Mouse (Mus musculus) G1E (cell line): Measurements from ENCODE around the gene Col1a1. TPM values are rescaled to one million over a fixed set of nuclear protein-coding genes. Genes with fewer than 3 reads are reported as not detected.
"Not testable (repeated sequence)": the region's sequence is repeated elsewhere in the genome, so short reads cannot be mapped to it uniquely, and the experiment has no call there.

Experiments used
- ATAC-seq: 2 replicates; pipeline ENCODE4 v1.8.0; 2016; ENCODE audit warnings: mild to moderate bottlenecking; ENCODE audit not compliant: insufficient number of reproducible peaks, poor library complexity, low FRiP score, severe bottlenecking; ENCODE audit errors: extremely low read depth
- DNase-seq: peaks from one replicate; pipeline ENCODE4 v3.0.0; 2012; ENCODE audit warnings: low spot score
- H3K27me3 ChIP-seq: 2 replicates; pipeline ENCODE4 v1.6.1; 2012; ENCODE audit warnings: mild to moderate bottlenecking, low read length, inconsistent platforms; ENCODE audit not compliant: insufficient read depth
- H3K36me3 ChIP-seq: replicated peaks from 2 replicates; pipeline ENCODE3; 2012; ENCODE audit warnings: mild to moderate bottlenecking, inconsistent platforms
- H3K4me1 ChIP-seq: 2 replicates; pipeline ENCODE4 v1.6.1; 2012; ENCODE audit warnings: low read depth, low read length, inconsistent platforms, mixed read lengths; ENCODE audit not compliant: insufficient read depth
- H3K4me3 ChIP-seq: 2 replicates; pipeline ENCODE4 v1.5.1; 2012; ENCODE audit warnings: low read depth, mild to moderate bottlenecking, inconsistent platforms, low read length, moderate library complexity, mixed read lengths
- H3K9me3 ChIP-seq: replicated peaks from 2 replicates; pipeline ENCODE4 v1.6.1; 2012; ENCODE audit warnings: inconsistent platforms
- CTCF ChIP-seq: IDR thresholded peaks from 2 replicates; pipeline ENCODE4 v1.5.1; 2012; ENCODE audit warnings: low read depth, low read length, inconsistent platforms, mixed read lengths
- GATA1 ChIP-seq: IDR thresholded peaks from 2 replicates; pipeline ENCODE4 v1.6.1; 2012; ENCODE audit warnings: borderline replicate concordance, low read length, inconsistent platforms, mixed read lengths
- GATA2 ChIP-seq: IDR thresholded peaks from 2 replicates; pipeline ENCODE4 v1.6.1; 2012; ENCODE audit warnings: low read depth, low read length, inconsistent platforms, borderline replicate concordance
- POLR2AphosphoS5 ChIP-seq: IDR thresholded peaks from 2 replicates; pipeline ENCODE4 v1.6.1; 2012; ENCODE audit warnings: low read depth, low read length, inconsistent platforms; ENCODE audit not compliant: insufficient replicate concordance
- TAL1 ChIP-seq: conservative IDR thresholded peaks from 2 replicates; pipeline ENCODE4 v1.6.1; 2012; ENCODE audit warnings: low read depth, low read length, inconsistent platforms, mixed read lengths
- polyA plus RNA-seq: library from polyadenylated mRNA; stranded (reverse); fragments of >175 nt; gene quantifications from 2 replicates; pipeline ENCODE4 v1.2.3, GENCODE M21; 2012
- total RNA-seq, 2 experiments: library from RNA; stranded (forward) in 1 of 2; stranded (reverse) in 1 of 2; fragments of 200-1000 nt in 1 of 2; fragments of >200 nt in 1 of 2; fragmentation: Nextera tagmentation in 1 of 2; gene quantifications; 2 replicates each; pipeline ENCODE4 v1.2.3; 2014 to 2017

Col1a1 gene
- total and polyA plus RNA-seq, 3 experiments = 1.9 TPM; not detected in 2

- H3K27me3 ChIP-seq = peaks cover 57% of the 10 kb centered on the region
- no peak for ATAC-seq
- TF ChIP-seq CTCF (no peak), GATA1 (no peak), GATA2 (no peak), POLR2AphosphoS5 (no peak), TAL1 (no peak)
- H3K4me1 ChIP-seq = peaks cover 14% of the 10 kb centered on the region
- H3K36me3 ChIP-seq = no peaks in the 10 kb centered on the region
- DNase-seq = no peak
- no peaks in the 10 kb centered on the region for H3K9me3 ChIP-seq
- H3K4me3 ChIP-seq = no peak overlapping the region
These were observed 21.7 kb downstream of the Col1a1 start for GRCm38 (mm10) chr11:94957693-94958064.

DNA sequence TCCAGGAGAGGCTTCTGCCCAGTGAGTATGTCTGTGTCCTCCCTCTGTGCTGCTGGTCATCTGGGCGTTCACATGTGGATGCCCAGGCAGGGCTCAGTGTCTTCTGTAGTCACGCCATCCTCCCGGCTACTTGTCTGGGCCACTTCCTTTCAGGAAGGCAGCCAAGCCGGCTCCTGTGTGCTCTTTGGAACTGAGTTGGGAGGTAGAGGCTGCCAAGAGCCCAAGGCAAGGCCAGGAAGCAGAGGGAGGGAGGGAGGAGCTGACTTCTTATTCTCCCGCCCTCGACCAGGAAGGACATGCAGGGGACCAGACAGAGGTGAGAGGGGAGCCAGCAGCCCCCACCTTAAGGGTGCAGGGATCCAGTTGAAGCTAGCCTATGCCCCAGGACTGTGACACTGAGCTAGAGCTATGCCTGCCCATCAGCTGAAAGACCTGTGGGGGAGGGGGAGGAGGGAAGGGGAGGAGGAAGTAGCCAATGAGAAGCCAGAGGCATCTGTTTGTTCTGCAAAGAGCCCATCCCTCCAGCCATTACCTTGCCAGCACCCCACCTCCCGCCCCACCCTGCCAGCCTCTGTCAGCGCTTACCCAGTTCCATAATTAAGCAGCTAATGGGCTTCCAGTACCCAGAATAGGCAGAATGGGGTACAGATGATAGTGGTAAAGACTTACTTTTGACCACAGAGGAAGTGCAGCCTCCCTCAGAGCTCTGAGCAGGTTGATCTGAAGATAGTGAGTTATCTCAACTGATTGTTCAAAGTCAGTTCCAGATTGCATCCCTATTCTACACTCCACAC is 22.2 kb downstream of the Col1a1 start:
- no peak for ATAC-seq

GRCm38 (mm10) chr11:94962534-94963101 is 26.6 kb downstream of the Col1a1 start:
- H3K4me3 ChIP-seq = no peak overlapping the region
- TF ChIP-seq POLR2AphosphoS5 = no peak
- TF ChIP-seq TAL1 = no peak
- TF ChIP-seq CTCF = no peak
- TF ChIP-seq GATA2 = no peak
- no peak for TF ChIP-seq GATA1
- H3K27me3 ChIP-seq = peaks cover 59% of the 10 kb centered on the region
- ATAC-seq (no peak), DNase-seq (no peak)
- H3K9me3 ChIP-seq = no peaks in the 10 kb centered on the region
- no peaks in the 10 kb centered on the region for H3K36me3 ChIP-seq
- H3K4me1 ChIP-seq = peaks cover 12% of the 10 kb centered on the region

More for the DNA sequence above, 22.2 kb downstream of the Col1a1 start:
- no peaks in the 10 kb centered on the region for H3K9me3 ChIP-seq
- TF ChIP-seq GATA1 = no peak
- TF ChIP-seq TAL1 = no peak
- no peak for TF ChIP-seq POLR2AphosphoS5
- TF ChIP-seq CTCF = no peak
- TF ChIP-seq GATA2 = no peak
- peaks cover 14% of the 10 kb centered on the region for H3K4me1 ChIP-seq
- H3K27me3 ChIP-seq = peaks cover 62% of the 10 kb centered on the region
- no peaks in the 10 kb centered on the region for H3K36me3 ChIP-seq
- DNase-seq = no peak
- no peak overlapping the region for H3K4me3 ChIP-seq

- TF ChIP-seq CTCF (no peak), GATA2 (no peak)
- Histone ChIP-seq H3K36me3 (no peaks in the 10 kb centered on the region), H3K4me3 (no peak within 1 kb of the TSS), H3K27me3 (peaks cover 75% of the 10 kb centered on the region), H3K4me1 (peaks cover 3% of the 10 kb centered on the region; the same call in 1 of the 2 replicates), H3K9me3 (no peaks in the 10 kb centered on the region)
- ATAC-seq = no peak
- DNase-seq = no peak
These were observed 31.4 kb downstream of the Col1a1 start, which contains the start of gene Hils1 for GRCm38 (mm10) chr11:94967419-94967818. TSS of gene Hils1 (plus strand) at chr11:94967593.

DNA sequence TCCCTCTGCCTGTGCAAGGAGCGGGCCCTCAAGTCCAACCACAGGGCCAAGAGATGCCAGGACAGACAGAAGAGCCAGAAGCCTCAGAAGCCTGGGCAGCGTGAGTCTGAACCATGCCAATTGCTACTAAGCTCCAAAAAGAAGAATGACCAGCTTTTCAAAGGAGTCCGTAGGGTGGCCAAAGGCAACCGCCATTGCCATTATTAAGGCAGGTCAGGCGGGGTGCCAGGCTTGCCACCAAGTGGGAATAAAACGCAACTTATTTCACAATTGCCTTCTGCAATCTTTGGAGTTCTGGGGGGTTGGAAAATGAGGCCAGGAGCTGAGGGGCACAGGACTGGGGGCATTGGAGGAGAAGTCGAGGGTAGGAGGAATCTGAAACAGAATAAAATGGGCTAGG is 32.2 kb downstream of the Col1a1 start:
- H3K27me3 ChIP-seq = peaks cover 76% of the 10 kb centered on the region
- no peaks in the 10 kb centered on the region for H3K9me3 ChIP-seq
- H3K4me3 ChIP-seq = no peak overlapping the region
- TF ChIP-seq TAL1 (no peak), CTCF (no peak), GATA2 (no peak), POLR2AphosphoS5 (no peak), GATA1 (no peak)
- peaks cover 3% of the 10 kb centered on the region; the same call in 1 of the 2 replicates for H3K4me1 ChIP-seq
- DNase-seq (no peak), ATAC-seq (no peak)
- no peaks in the 10 kb centered on the region for H3K36me3 ChIP-seq

DNA sequence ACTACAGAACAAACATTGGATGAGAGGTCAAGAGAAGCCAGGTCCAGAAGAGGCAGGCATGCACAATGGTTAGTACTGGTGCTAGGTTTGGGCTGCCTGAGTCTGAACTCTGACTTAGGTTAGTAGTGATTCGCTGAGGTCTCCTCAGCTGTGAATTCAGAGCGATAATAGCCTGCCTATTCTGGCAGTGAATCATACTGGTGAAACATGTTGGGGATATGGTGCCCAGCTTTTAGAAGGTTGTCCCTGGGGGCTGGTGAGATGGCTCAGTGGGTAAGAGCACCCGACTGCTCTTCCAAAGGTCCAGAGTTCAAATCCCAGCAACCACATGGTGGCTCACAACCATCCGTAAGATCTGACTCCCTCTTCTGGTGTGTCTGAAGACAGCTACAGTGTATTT is 33.7 kb downstream of the Col1a1 start:
- not testable (repeated sequence) for DNase-seq, H3K4me3 ChIP-seq, H3K4me1 ChIP-seq, ATAC-seq, H3K36me3 ChIP-seq, H3K9me3 ChIP-seq
- H3K27me3 ChIP-seq = peaks cover 66% of the 10 kb centered on the region
